Mouse (Mus musculus): Measurements from ENCODE around the gene Rora.

Gene Rora

GRCm38 (mm10) chr9:68760329-68760728 lies 106.7 kb downstream of the Rora start:
- Histone ChIP-seq H3K36me3 (ENCODE audit: control insufficient read depth, insufficient read depth, low read length, poor library complexity, severe bottlenecking) (no peaks in the 10 kb centered on the region), H3K27me3 (ENCODE audit: control insufficient read depth, insufficient read depth, low read length, poor library complexity, severe bottlenecking) (no peaks in the 10 kb centered on the region)
- no peak for DNase-seq (ENCODE audit: low read depth, low spot score)

- Histone ChIP-seq H3K36me3 (ENCODE audit: control insufficient read depth, insufficient read depth, low read length, poor library complexity, severe bottlenecking) (no peaks in the 10 kb centered on the region), H3K27me3 (ENCODE audit: control insufficient read depth, insufficient read depth, low read length, poor library complexity, severe bottlenecking) (no peaks in the 10 kb centered on the region)
- no peak for DNase-seq (ENCODE audit: low read depth, low spot score)
Measured at GRCm38 (mm10) chr9:68760876-68761275, 107.3 kb downstream of the Rora start.

- H3K27me3 ChIP-seq (ENCODE audit: control insufficient read depth, insufficient read depth, low read length, poor library complexity, severe bottlenecking), result no peaks in the 10 kb centered on the region; the same call in 1 of the 2 replicates
- H3K36me3 ChIP-seq (ENCODE audit: control insufficient read depth, insufficient read depth, low read length, poor library complexity, severe bottlenecking), result no peaks in the 10 kb centered on the region
- DNase-seq (ENCODE audit: low read depth, low spot score), result no peak
Measured at GRCm38 (mm10) chr9:68761672-68762071, 108.1 kb downstream of the Rora start.

GRCm38 (mm10) chr9:68765595-68765994 lies 112.0 kb downstream of the Rora start:
- Histone ChIP-seq H3K36me3 (ENCODE audit: control insufficient read depth, insufficient read depth, low read length, poor library complexity, severe bottlenecking) (no peaks in the 10 kb centered on the region), H3K27me3 (ENCODE audit: control insufficient read depth, insufficient read depth, low read length, poor library complexity, severe bottlenecking) (no peaks in the 10 kb centered on the region; the same call in 1 of the 2 replicates)
- no peak for DNase-seq (ENCODE audit: low read depth, low spot score)

GRCm38 (mm10) chr9:68769638-68770037 lies 116.1 kb downstream of the Rora start:
- no peak for DNase-seq (ENCODE audit: low read depth, low spot score)
- Histone ChIP-seq H3K27me3 (ENCODE audit: control insufficient read depth, insufficient read depth, low read length, poor library complexity, severe bottlenecking) (no peaks in the 10 kb centered on the region; the same call in 1 of the 2 replicates), H3K36me3 (ENCODE audit: control insufficient read depth, insufficient read depth, low read length, poor library complexity, severe bottlenecking) (no peaks in the 10 kb centered on the region)

GRCm38 (mm10) chr9:68771383-68771782 lies 117.8 kb downstream of the Rora start:
- H3K27me3 ChIP-seq (ENCODE audit: control insufficient read depth, insufficient read depth, low read length, poor library complexity, severe bottlenecking), result no peaks in the 10 kb centered on the region
- DNase-seq (ENCODE audit: low read depth, low spot score), result no peak
- no peaks in the 10 kb centered on the region for H3K36me3 ChIP-seq (ENCODE audit: control insufficient read depth, insufficient read depth, low read length, poor library complexity, severe bottlenecking)

GRCm38 (mm10) chr9:68773770-68774169 lies 120.2 kb downstream of the Rora start:
- no peak for DNase-seq (ENCODE audit: low read depth, low spot score)
- Histone ChIP-seq H3K36me3 (ENCODE audit: control insufficient read depth, insufficient read depth, low read length, poor library complexity, severe bottlenecking) (no peaks in the 10 kb centered on the region), H3K27me3 (ENCODE audit: control insufficient read depth, insufficient read depth, low read length, poor library complexity, severe bottlenecking) (no peaks in the 10 kb centered on the region)

- H3K27me3 ChIP-seq (ENCODE audit: control insufficient read depth, insufficient read depth, low read length, poor library complexity, severe bottlenecking), result no peaks in the 10 kb centered on the region
- H3K36me3 ChIP-seq (ENCODE audit: control insufficient read depth, insufficient read depth, low read length, poor library complexity, severe bottlenecking), result no peaks in the 10 kb centered on the region
- no peak for DNase-seq (ENCODE audit: low read depth, low spot score)
Measured at GRCm38 (mm10) chr9:68782011-68782410, 128.4 kb downstream of the Rora start.

- no peaks in the 10 kb centered on the region for H3K27me3 ChIP-seq (ENCODE audit: control insufficient read depth, insufficient read depth, low read length, poor library complexity, severe bottlenecking)
- DNase-seq (ENCODE audit: low read depth, low spot score), result no peak
- no peaks in the 10 kb centered on the region for H3K36me3 ChIP-seq (ENCODE audit: control insufficient read depth, insufficient read depth, low read length, poor library complexity, severe bottlenecking)
Measured at GRCm38 (mm10) chr9:68782604-68783003, 129.0 kb downstream of the Rora start.

GRCm38 (mm10) chr9:68783246-68783645 lies 129.7 kb downstream of the Rora start:
- DNase-seq (ENCODE audit: low read depth, low spot score), result no peak
- Histone ChIP-seq H3K27me3 (ENCODE audit: control insufficient read depth, insufficient read depth, low read length, poor library complexity, severe bottlenecking) (no peaks in the 10 kb centered on the region), H3K36me3 (ENCODE audit: control insufficient read depth, insufficient read depth, low read length, poor library complexity, severe bottlenecking) (no peaks in the 10 kb centered on the region)

- Histone ChIP-seq H3K36me3 (ENCODE audit: control insufficient read depth, insufficient read depth, low read length, poor library complexity, severe bottlenecking) (no peaks in the 10 kb centered on the region), H3K27me3 (ENCODE audit: control insufficient read depth, insufficient read depth, low read length, poor library complexity, severe bottlenecking) (no peaks in the 10 kb centered on the region)
- DNase-seq (ENCODE audit: low read depth, low spot score), result no peak
Measured at GRCm38 (mm10) chr9:68786614-68787293, 133.2 kb downstream of the Rora start.

GRCm38 (mm10) chr9:68787665-68788064 lies 134.1 kb downstream of the Rora start:
- Histone ChIP-seq H3K36me3 (ENCODE audit: control insufficient read depth, insufficient read depth, low read length, poor library complexity, severe bottlenecking) (no peaks in the 10 kb centered on the region), H3K27me3 (ENCODE audit: control insufficient read depth, insufficient read depth, low read length, poor library complexity, severe bottlenecking) (no peaks in the 10 kb centered on the region)
- no peak for DNase-seq (ENCODE audit: low read depth, low spot score)

- DNase-seq (ENCODE audit: low read depth, low spot score), result no peak
- Histone ChIP-seq H3K36me3 (ENCODE audit: control insufficient read depth, insufficient read depth, low read length, poor library complexity, severe bottlenecking) (no peaks in the 10 kb centered on the region), H3K27me3 (ENCODE audit: control insufficient read depth, insufficient read depth, low read length, poor library complexity, severe bottlenecking) (no peaks in the 10 kb centered on the region)
Measured at GRCm38 (mm10) chr9:68790922-68791321, 137.3 kb downstream of the Rora start.

- no peaks in the 10 kb centered on the region for H3K36me3 ChIP-seq (ENCODE audit: control insufficient read depth, insufficient read depth, low read length, poor library complexity, severe bottlenecking)
- no peaks in the 10 kb centered on the region for H3K27me3 ChIP-seq (ENCODE audit: control insufficient read depth, insufficient read depth, low read length, poor library complexity, severe bottlenecking)
- DNase-seq (ENCODE audit: low read depth, low spot score), result no peak
Measured at GRCm38 (mm10) chr9:68791982-68792540, 138.5 kb downstream of the Rora start.

GRCm38 (mm10) chr9:68795314-68795713 lies 141.7 kb downstream of the Rora start:
- Histone ChIP-seq H3K36me3 (ENCODE audit: control insufficient read depth, insufficient read depth, low read length, poor library complexity, severe bottlenecking) (no peaks in the 10 kb centered on the region), H3K27me3 (ENCODE audit: control insufficient read depth, insufficient read depth, low read length, poor library complexity, severe bottlenecking) (no peaks in the 10 kb centered on the region)
- DNase-seq (ENCODE audit: low read depth, low spot score), result no peak

- DNase-seq (ENCODE audit: low read depth, low spot score), result no peak
- H3K36me3 ChIP-seq (ENCODE audit: control insufficient read depth, insufficient read depth, low read length, poor library complexity, severe bottlenecking), result no peaks in the 10 kb centered on the region
- H3K27me3 ChIP-seq (ENCODE audit: control insufficient read depth, insufficient read depth, low read length, poor library complexity, severe bottlenecking), result no peaks in the 10 kb centered on the region
Measured at GRCm38 (mm10) chr9:68798221-68798620, 144.6 kb downstream of the Rora start.

Data from splenic B cell, adult 2 months (primary cell).